Mouse (Mus musculus) neural tube, embryonic 10.5 days (tissue): ENCODE results near the gene Lnx2.

ENCODE experiments used
- DNase-seq: peaks from one replicate; pipeline ENCODE4 v3.0.0-alpha.2; 2017; ENCODE audit warnings: low spot score; ENCODE audit errors: extremely low spot score

Gene Lnx2

GRCm38 (mm10) chr5:147052309-147052558 lies 24.2 kb downstream of the Lnx2 start:
- no peak for DNase-seq

DNA sequence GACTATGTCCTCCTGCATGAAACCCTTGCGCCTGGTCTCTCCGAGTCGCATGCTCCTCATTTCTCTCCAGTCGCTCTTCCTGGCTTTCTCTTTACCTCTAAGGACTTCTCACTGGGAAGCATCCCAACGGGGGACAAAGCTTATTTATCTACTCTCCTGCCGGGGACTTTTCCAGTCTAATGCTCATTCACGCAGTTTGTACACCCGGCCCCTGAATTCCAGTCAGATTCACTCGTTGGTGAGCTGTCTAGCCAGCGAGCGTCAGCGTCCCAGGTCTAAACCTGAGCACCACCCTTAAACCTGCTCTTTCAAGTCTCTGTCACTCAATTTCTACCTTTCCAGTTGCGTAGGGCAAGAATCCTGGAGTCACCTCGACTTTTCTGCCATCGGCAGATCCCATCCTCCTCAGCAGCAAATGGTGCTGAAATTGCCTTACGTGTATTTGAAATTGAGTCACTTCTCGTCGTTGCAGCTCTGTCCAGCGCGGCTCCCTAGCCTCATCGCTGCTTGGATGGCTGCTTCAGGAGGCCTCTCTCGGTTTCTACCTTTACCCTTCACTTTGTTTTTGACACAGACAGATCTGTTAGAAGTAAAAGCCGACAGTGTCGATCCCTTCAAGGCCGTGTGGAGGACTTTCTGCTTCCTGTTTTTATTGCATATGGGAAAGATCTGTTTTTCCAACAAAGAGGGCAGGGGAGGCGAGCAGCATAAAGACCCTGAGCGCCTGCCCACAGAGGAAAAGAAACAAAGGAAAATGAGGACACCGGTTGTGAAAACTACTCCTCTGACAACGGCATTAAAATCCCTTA lies 24.7 kb downstream of the Lnx2 start:
- no peak for DNase-seq

DNA sequence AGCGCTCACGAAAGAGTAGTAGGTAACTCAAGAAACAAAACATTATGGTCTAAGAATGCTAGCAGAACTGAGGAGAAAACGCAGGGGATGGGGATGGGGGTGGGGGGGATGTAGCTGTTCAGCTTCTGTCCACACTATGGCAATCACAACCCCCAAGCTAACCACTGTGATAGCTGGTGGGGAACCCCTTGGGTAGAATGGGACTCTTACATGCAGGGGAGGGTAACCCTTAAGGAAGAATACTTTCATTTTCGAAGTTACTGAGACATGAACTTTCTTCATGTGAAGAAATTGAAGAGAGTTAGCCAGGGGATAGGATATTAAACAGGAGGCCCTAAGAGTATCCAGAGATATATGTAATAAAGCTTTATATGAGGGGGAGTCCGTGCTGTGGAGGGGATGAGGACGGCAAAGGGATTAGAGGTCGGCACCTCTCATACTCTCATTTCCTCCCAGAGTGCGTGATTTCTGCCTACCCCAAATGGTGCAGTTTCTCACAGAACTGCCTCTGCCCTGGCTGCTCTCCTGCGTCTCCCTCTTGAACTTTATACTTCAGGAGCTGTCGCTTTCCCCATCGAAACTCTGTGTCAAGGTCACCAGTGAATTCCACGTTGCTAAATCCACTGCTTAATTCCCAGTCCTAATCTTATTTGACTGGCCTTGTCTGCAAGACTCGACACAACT lies 25.4 kb downstream of the Lnx2 start:
- DNase-seq: no peak

GRCm38 (mm10) chr5:147049544-147050209 lies 26.7 kb downstream of the Lnx2 start:
- DNase-seq: no peak

DNA sequence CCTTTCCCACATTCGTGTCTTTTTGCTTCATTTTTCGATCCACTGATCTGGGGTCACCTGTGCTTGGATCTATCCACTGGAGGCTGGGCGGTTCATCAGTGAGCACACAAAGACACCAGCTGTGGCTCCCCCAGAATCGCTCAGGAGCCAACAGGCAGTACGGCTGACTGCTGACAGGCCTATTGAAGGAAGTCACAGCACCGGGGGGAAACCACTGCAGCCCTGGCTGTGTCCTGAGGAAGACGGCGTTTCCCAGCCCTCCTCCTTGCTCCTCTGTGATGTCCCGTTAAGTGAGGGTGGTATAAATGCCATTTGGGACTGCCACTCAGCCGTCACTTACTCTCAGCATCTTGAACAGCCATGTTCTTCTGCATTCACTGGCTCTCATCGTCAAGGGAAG lies 30.5 kb downstream of the Lnx2 start:
- no peak for DNase-seq

GRCm38 (mm10) chr5:147045311-147045710 lies 31.1 kb downstream of the Lnx2 start:
- DNase-seq: no peak

DNA sequence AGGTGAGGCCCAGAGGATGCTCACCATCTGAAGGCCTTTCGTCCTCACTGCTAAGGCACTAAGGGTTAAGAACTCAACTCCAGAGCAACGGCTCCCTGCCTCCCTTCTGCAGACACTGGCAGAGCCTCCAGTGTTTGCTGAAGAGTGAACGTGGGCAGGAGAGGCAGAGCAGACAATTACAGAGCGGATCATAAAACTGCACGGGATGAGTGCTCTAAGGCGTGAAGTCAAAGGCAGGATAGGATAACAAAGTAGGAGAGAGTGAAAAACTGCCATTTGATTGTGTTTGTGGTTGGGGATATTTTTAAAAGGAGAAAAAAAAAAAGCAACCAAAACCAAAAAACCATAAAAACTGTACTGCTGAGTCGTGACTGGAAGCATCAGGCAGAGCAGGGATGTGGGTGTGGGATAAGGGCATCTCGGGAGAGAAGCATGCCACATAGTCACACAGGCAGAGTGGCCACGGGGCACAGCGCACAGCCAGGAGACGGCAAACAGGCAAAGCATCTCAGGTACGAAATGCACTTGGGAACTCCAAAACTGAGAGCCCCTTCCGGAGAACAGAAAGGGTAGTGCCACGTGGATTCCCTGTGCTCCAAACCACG lies 33.0 kb downstream of the Lnx2 start:
- DNase-seq: no peak

DNA sequence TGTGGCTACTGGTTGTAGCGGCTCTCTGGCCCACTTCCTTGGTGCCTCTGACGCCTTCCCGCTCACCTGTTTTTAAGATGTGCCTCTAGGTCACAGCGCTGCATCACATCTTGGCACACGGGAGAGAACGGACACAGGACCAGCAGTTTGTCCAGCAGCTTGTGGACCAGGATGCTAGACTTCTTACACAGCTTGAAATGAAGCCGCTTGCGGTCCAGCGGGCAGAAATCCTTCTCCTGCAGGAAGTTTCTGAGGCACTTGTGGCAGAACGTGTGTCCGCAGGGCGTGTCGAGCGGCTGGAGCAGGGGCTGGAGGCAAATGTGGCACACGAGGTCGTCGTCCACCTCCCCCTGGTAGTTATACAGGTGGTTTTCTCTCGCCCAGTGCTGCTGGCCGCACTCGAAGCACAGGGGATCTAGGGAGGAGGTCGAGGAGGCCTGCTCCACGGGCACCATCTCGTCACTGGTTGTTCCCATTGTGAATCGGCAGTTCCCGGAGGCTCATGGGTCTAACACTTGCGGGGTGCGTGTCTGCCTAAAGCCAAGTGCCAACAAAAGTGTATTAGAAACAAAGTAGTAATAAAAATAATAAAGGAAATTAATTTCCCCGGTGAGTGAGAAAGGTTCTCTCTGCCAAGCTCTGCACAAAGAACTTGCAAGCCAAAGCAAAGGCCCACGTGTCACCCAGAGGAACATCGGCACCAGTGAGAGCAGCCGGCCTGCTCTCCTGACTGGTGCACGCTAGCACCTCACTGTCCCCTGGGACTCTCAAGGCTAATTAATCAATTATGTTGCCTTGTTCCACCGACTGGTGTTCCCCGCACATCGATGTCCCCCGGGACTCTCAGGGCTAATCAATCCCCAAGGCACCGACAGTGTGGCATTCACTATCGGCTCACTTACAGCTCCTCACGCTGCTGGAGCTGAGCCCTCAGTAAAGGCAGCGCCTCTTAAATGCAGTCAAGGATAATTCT lies 34.1 kb downstream of the Lnx2 start:
- no peak for DNase-seq

DNA sequence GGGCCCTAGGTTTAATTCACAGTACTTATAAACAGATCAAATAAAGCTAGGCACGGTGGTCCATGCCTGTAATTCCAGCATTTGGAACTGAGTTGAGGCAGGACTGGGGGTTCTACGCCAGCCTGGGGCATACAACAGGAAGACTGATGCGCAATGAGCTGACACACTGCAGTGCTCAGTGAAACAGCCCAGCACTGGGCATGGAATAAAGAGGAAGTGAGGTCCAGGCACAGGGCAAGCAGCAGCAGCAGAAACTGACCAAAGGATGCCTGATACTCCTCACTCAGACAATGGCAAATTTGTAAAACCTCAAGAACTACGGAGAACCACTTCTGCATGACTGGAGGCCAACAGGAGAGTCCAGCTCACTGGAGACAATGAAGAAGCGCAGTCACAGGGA lies 37.0 kb downstream of the Lnx2 start:
- DNase-seq: no peak

GRCm38 (mm10) chr5:147037601-147038000 lies 38.8 kb downstream of the Lnx2 start:
- DNase-seq: no peak

DNA sequence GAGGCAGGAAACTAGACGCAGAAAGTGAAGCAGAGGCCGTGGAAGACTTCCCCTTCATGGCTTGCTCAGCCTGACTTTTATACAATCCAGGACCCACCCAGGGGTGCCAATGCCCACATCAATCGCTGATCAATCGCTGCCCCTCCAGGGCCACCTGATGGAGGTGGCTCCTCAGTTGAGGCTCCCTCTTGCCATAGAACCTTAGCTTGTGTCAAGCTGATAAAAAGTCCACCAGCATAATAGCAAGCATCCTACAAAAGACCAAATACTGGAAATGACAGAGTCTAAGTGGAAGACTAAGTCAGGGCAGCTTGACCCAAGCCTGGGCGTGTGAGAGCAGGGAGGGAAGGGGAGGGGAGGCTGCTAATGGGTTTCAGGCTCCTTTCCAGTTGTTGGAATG lies 39.7 kb downstream of the Lnx2 start:
- no peak for DNase-seq

- DNase-seq: no peak
Observed at GRCm38 (mm10) chr5:147036028-147036427, 40.4 kb downstream of the Lnx2 start.

DNA sequence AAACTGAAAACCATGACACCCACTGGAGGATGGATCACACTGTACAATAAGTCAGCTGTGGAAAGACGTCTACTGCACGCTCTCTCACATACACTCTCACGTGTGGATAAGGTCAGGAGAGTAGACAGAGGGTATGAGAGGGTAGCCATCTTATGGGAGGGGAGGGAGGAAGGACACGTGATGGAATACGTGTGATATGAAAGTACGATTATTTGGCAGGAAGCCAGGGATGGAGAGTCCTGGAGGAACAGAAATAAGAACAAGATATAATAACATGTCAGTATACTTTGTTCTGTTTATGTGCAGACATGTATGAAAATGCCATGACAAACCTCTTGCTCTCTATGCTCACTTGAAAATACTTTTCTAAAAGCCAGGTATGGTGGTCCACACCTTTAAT lies 41.1 kb downstream of the Lnx2 start:
- DNase-seq: no peak

- DNase-seq: no peak
Observed at GRCm38 (mm10) chr5:147034283-147034682, 42.1 kb downstream of the Lnx2 start.

- DNase-seq: no peak
Observed at GRCm38 (mm10) chr5:147033155-147033554, 43.2 kb downstream of the Lnx2 start.

DNA sequence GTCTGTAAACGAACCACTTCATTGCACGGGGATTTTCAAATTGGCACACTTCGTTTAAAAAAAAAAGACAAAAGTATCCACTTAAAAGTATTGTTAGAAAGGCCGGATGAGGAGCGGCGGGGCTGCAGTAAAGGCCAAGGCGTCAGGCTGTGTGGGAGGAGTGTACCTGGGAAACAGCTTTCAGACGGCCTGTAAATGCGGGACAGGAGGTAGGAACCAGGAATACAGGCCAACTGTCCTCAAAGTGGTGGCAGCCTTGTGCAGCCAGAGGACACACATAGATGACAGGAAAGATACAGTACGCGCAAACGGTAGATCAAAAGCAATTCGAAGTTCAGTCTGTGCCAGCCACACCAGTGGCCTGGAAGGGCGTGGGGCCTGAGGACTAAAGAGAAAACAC lies 45.1 kb downstream of the Lnx2 start:
- no peak for DNase-seq

- DNase-seq: no peak
Observed at GRCm38 (mm10) chr5:147024331-147025034, 51.9 kb downstream of the Lnx2 start.

DNA sequence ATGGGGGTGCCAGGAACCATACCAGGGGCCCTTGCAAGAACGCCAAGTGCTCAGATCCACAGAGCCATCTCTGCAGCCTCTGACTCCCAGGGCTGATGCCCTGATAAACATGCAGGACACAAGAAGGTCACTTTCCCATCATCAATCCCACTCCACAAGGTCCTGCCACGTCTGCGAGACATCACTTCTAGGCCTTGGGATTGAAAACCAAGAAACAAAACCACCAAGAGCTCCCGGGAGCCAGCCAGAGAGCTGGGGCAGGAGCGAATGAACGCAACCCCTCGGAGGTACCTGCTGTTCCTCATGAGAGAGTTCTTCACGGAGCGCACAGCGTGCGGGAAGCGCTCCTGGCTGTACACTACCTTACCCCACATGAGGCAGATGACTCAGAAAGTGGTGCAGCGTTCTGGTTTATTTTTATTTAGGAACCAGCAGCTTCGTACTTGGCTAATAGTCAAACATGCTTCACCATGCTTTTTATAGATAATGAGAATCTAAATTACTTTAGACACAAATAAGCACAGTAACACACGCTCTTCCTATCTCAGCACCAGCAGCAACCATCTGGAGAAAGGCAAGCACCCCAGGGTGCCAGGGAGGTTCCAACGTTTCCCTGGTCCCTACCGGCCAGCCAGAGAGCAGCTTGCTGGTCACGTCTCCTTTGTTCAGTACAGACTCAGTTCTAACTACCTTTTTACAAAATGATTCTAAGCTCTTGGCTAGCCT lies 53.0 kb downstream of the Lnx2 start:
- DNase-seq: no peak

- no peak for DNase-seq
Observed at GRCm38 (mm10) chr5:147021546-147022265, 54.7 kb downstream of the Lnx2 start.
